Mouse (Mus musculus) midbrain, embryonic 16.5 days (tissue): ENCODE measurements around the gene Ncf4. TPM values are rescaled to one million over a fixed set of nuclear protein-coding genes. Genes with fewer than 3 reads are reported as not detected.
A peak's percentile ranks its signal among the peaks of the same experiment; 100 is the strongest.

ENCODE experiments used
- ATAC-seq: fragments of 200-750 bp; cut with Nextera tagmentation; 2 replicates; pipeline ENCODE4 v1.8.0; 2017; ENCODE audit warnings: moderate TSS enrichment
- H3K27ac ChIP-seq: fragments of 300-500 bp; sonication (generic); 2 replicates; pipeline ENCODE4 v1.5.1; 2014; ENCODE audit warnings: mild to moderate bottlenecking, low read length, mixed read lengths
- H3K27me3 ChIP-seq: fragments of 300-500 bp; sonication (generic); 2 replicates; pipeline ENCODE4 v1.6.1; 2014; ENCODE audit warnings: low read depth, low read length, mixed read lengths; ENCODE audit not compliant: control insufficient read depth, insufficient read depth
- H3K36me3 ChIP-seq: fragments of 300-500 bp; sonication (generic); 2 replicates; pipeline ENCODE4 v1.6.1; 2014; ENCODE audit warnings: mild to moderate bottlenecking, low read length, moderate library complexity, mixed read lengths; ENCODE audit not compliant: control insufficient read depth, insufficient read depth
- H3K4me1 ChIP-seq: fragments of 300-500 bp; sonication (generic); 2 replicates; pipeline ENCODE4 v1.6.1; 2014; ENCODE audit warnings: mild to moderate bottlenecking, low read length, mixed read lengths; ENCODE audit not compliant: control insufficient read depth, insufficient read depth
- H3K4me2 ChIP-seq: fragments of 300-500 bp; sonication (generic); 2 replicates; pipeline ENCODE4 v1.6.1; 2014; ENCODE audit warnings: mild to moderate bottlenecking, low read length, mixed read lengths
- H3K4me3 ChIP-seq: fragments of 300-500 bp; sonication (generic); 2 replicates; pipeline ENCODE4 v1.5.1; 2014; ENCODE audit warnings: low read depth, mild to moderate bottlenecking, low read length, moderate library complexity, mixed read lengths
- H3K9ac ChIP-seq: fragments of 300-500 bp; sonication (generic); 2 replicates; pipeline ENCODE4 v1.6.1; 2014; ENCODE audit warnings: low read depth, low read length, mixed read lengths
- H3K9me3 ChIP-seq: fragments of 300-500 bp; sonication (generic); replicated peaks from 2 replicates; pipeline ENCODE4 v1.6.1; 2014; ENCODE audit warnings: mild to moderate bottlenecking, low read length, mixed read lengths; ENCODE audit not compliant: control insufficient read depth, poor library complexity, severe bottlenecking
- WGBS: fragments of 180-500 bp; shearing (Covaris S2); extraction: QIAGEN DNeasy Blood & Tissue Kit; methylation state at CpG from one replicate; pipeline ENCODE4 v1.1.7; 2014; 5-methylcytosine and 5-hydroxymethylcytosine counted together
- polyA plus RNA-seq: library from polyadenylated mRNA; unstranded; fragments of >200 nt; fragmentation: Nextera tagmentation; extraction: Ambion mirVana; gene quantifications from 2 replicates; pipeline ENCODE4 v1.2.1, GENCODE M21; 2015

Ncf4 gene
- polyA plus RNA-seq, 1 experiment from 2014 or later, result 0.54 TPM

GRCm38 (mm10) chr15:78227816-78228215 lies 16.8 kb upstream of the Ncf4 start:
- Histone ChIP-seq H3K36me3 (no peaks in the 10 kb centered on the region), H3K9me3 (no peaks in the 10 kb centered on the region)

GRCm38 (mm10) chr15:78231346-78232331 lies 13.0 kb upstream of the Ncf4 start:
- 23% methylated on average over 13 of the region's 13 CpGs for WGBS
- H3K27ac ChIP-seq, result no peak overlapping the region
- H3K4me1 ChIP-seq, result no peaks in the 10 kb centered on the region
- H3K9ac ChIP-seq, result no peak overlapping the region
- no peaks in the 10 kb centered on the region for H3K36me3 ChIP-seq
- H3K27me3 ChIP-seq, result no peaks in the 10 kb centered on the region; the same call in 1 of the 2 replicates
- H3K4me2 ChIP-seq, result no peak overlapping the region
- peak; percentile 62; the same call in 1 of the 2 replicates for ATAC-seq
- no peak overlapping the region for H3K4me3 ChIP-seq
- no peaks in the 10 kb centered on the region for H3K9me3 ChIP-seq

More at GRCm38 (mm10) chr15:78227816-78228215, 16.8 kb upstream of the Ncf4 start:
- Histone ChIP-seq H3K27me3 (no peaks in the 10 kb centered on the region; the same call in 1 of the 2 replicates), H3K4me1 (no peaks in the 10 kb centered on the region), H3K4me3 (no peak overlapping the region), H3K27ac (no peak overlapping the region), H3K9ac (no peak overlapping the region), H3K4me2 (no peak overlapping the region)
- ATAC-seq, result no peak
- 87% methylated on average over 12 of the region's 12 CpGs for WGBS

GRCm38 (mm10) chr15:78234823-78235509 lies 9.6 kb upstream of the Ncf4 start:
- no peaks in the 10 kb centered on the region for H3K36me3 ChIP-seq
- no peaks in the 10 kb centered on the region for H3K9me3 ChIP-seq
- no peaks in the 10 kb centered on the region for H3K4me1 ChIP-seq
- no peak overlapping the region for H3K4me2 ChIP-seq
- H3K27ac ChIP-seq, result no peak overlapping the region
- no peak overlapping the region for H3K4me3 ChIP-seq
- 0 out of 2 replicates have a peak, but pooled peaks cover 3% of the 10 kb centered on the region for H3K27me3 ChIP-seq
- WGBS, result 80% methylated on average over 5 of the region's 5 CpGs
- H3K9ac ChIP-seq, result no peak overlapping the region
- ATAC-seq, result no peak

GRCm38 (mm10) chr15:78239453-78239852 lies 5.1 kb upstream of the Ncf4 start:
- no peak overlapping the region for H3K9ac ChIP-seq
- H3K27ac ChIP-seq, result no peak overlapping the region
- H3K4me3 ChIP-seq, result no peak overlapping the region
- no peaks in the 10 kb centered on the region for H3K4me1 ChIP-seq
- 0 out of 2 replicates have a peak, but pooled peaks cover 3% of the 10 kb centered on the region for H3K27me3 ChIP-seq
- ATAC-seq, result no peak
- H3K9me3 ChIP-seq, result no peaks in the 10 kb centered on the region
- H3K36me3 ChIP-seq, result no peaks in the 10 kb centered on the region
- 25% methylated on average over 10 of the region's 10 CpGs for WGBS
- H3K4me2 ChIP-seq, result no peak overlapping the region

GRCm38 (mm10) chr15:78239956-78240617 lies 4.5 kb upstream of the Ncf4 start:
- Histone ChIP-seq H3K27ac (no peak overlapping the region), H3K9ac (no peak overlapping the region), H3K4me3 (no peak overlapping the region), H3K27me3 (0 out of 2 replicates have a peak, but pooled peaks cover 3% of the 10 kb centered on the region), H3K36me3 (no peaks in the 10 kb centered on the region), H3K4me1 (no peaks in the 10 kb centered on the region), H3K9me3 (no peaks in the 10 kb centered on the region), H3K4me2 (no peak overlapping the region)
- ATAC-seq, result no peak
- WGBS, result 83% methylated on average over 14 of the region's 14 CpGs

GRCm38 (mm10) chr15:78241335-78241734 lies 3.3 kb upstream of the Ncf4 start:
- Histone ChIP-seq H3K4me1 (no peaks in the 10 kb centered on the region), H3K4me3 (no peak overlapping the region), H3K27me3 (0 out of 2 replicates have a peak, but pooled peaks cover 3% of the 10 kb centered on the region), H3K9me3 (no peaks in the 10 kb centered on the region), H3K27ac (no peak overlapping the region), H3K4me2 (no peak overlapping the region), H3K36me3 (no peaks in the 10 kb centered on the region), H3K9ac (no peak overlapping the region)
- no peak for ATAC-seq
- 51% methylated on average over 11 of the region's 11 CpGs for WGBS

GRCm38 (mm10) chr15:78243061-78243460 lies 1.5 kb upstream of the Ncf4 start:
- 0 out of 2 replicates have a peak, but pooled peaks cover under 1% of the 10 kb centered on the region for H3K27me3 ChIP-seq
- no peak overlapping the region for H3K4me2 ChIP-seq
- H3K4me3 ChIP-seq, result no peak overlapping the region
- H3K4me1 ChIP-seq, result no peaks in the 10 kb centered on the region
- H3K27ac ChIP-seq, result no peak overlapping the region
- ATAC-seq, result no peak
- no peak overlapping the region for H3K9ac ChIP-seq
- H3K36me3 ChIP-seq, result no peaks in the 10 kb centered on the region
- H3K9me3 ChIP-seq, result no peaks in the 10 kb centered on the region
- 84% methylated on average over 8 of the region's 8 CpGs for WGBS

- Histone ChIP-seq H3K9me3 (no peaks in the 10 kb centered on the region), H3K27me3 (no peaks in the 10 kb centered on the region), H3K9ac (no peak overlapping the region), H3K4me1 (no peaks in the 10 kb centered on the region), H3K4me2 (no peak overlapping the region), H3K27ac (no peak overlapping the region), H3K36me3 (no peaks in the 10 kb centered on the region), H3K4me3 (no peak overlapping the region)
- WGBS, result 75% methylated on average over 6 of the region's 6 CpGs
- ATAC-seq, result no peak
Measured at GRCm38 (mm10) chr15:78243774-78244173, 827 bp upstream of the Ncf4 start.
